Mouse (Mus musculus): ENCODE measurements around the gene Cpb1. TPM values are rescaled to one million over a fixed set of nuclear protein-coding genes. Genes with fewer than 3 reads are reported as not detected.

Gene Cpb1
- total RNA-seq, 1 experiment = not detected

- in situ Hi-C loops (cut with MboI; ENCODE audit: low sequenced_read_pairs in 2 of 2, unreplicated experiment in 2 of 2) = no loop called here
- Histone ChIP-seq H3K9me3 (ENCODE audit: control insufficient read depth, insufficient read depth, low read depth, low read length) (no peaks in the 10 kb centered on the region), H3K36me3 (ENCODE audit: control insufficient read depth, insufficient read depth, low read length, poor library complexity, severe bottlenecking) (no peaks in the 10 kb centered on the region), H3K9ac (ENCODE audit: insufficient read depth, low read depth, low read length, poor library complexity, severe bottlenecking) (no peak within 1 kb of the TSS), H3K4me3 (ENCODE audit: insufficient read depth in 1 of 2, low read depth in 1 of 2, low read length in 2 of 2, poor library complexity in 1 of 2, severe bottlenecking in 1 of 2) (no peak within 1 kb of the TSS), H3K4me1 (ENCODE audit: control insufficient read depth in 2 of 2, insufficient read depth in 2 of 2, low read length in 2 of 2, poor library complexity in 1 of 2) (no peaks in the 10 kb centered on the region), H3K27ac (ENCODE audit: insufficient read depth, low read depth, low read length, poor library complexity, severe bottlenecking) (no peak within 1 kb of the TSS)
- no peak for TF ChIP-seq CHD2 (IDR thresholded peaks at IDR 0.05; ENCODE audit: low read depth, low read length)
- no peak for TF ChIP-seq HCFC1 (IDR thresholded peaks at IDR 0.05; ENCODE audit: borderline replicate concordance, insufficient read depth, low read length)
- no peak for TF ChIP-seq ZNF384 (IDR thresholded peaks at IDR 0.05; ENCODE audit: low read depth, low read length)
- no peak for TF ChIP-seq ZC3H11A (IDR thresholded peaks at IDR 0.05; ENCODE audit: borderline replicate concordance, low read depth, low read length)
- TF ChIP-seq MAFK (IDR thresholded peaks at IDR 0.05; ENCODE audit: insufficient read depth, low read depth, low read length) = no peak
- DNase-seq (ENCODE audit: low read depth, low spot score) = no peak
These were observed 33.5 kb downstream of the Cpb1 start, which contains the start of gene Cpa3 for GRCm38 (mm10) chr3:20242050-20242449. Gene Cpa3, minus strand, starts transcription at chr3:20242181.

- no peaks in the 10 kb centered on the region for H3K4me1 ChIP-seq (ENCODE audit: control insufficient read depth in 2 of 2, insufficient read depth in 2 of 2, low read length in 2 of 2, poor library complexity in 1 of 2)
- no peak for DNase-seq (ENCODE audit: low read depth, low spot score)
- TF ChIP-seq HCFC1 (IDR thresholded peaks at IDR 0.05; ENCODE audit: borderline replicate concordance, insufficient read depth, low read length) (no peak), ZNF384 (IDR thresholded peaks at IDR 0.05; ENCODE audit: low read depth, low read length) (no peak), CHD2 (IDR thresholded peaks at IDR 0.05; ENCODE audit: low read depth, low read length) (no peak), ZC3H11A (IDR thresholded peaks at IDR 0.05; ENCODE audit: borderline replicate concordance, low read depth, low read length) (no peak), MAFK (IDR thresholded peaks at IDR 0.05; ENCODE audit: insufficient read depth, low read depth, low read length) (no peak)
- no peak overlapping the region for H3K27ac ChIP-seq (ENCODE audit: insufficient read depth, low read depth, low read length, poor library complexity, severe bottlenecking)
- H3K9ac ChIP-seq (ENCODE audit: insufficient read depth, low read depth, low read length, poor library complexity, severe bottlenecking) = no peak overlapping the region
- no peaks in the 10 kb centered on the region for H3K9me3 ChIP-seq (ENCODE audit: control insufficient read depth, insufficient read depth, low read depth, low read length)
- in situ Hi-C loops (cut with MboI; ENCODE audit: low sequenced_read_pairs in 2 of 2, unreplicated experiment in 2 of 2) = no loop called here
- H3K36me3 ChIP-seq (ENCODE audit: control insufficient read depth, insufficient read depth, low read length, poor library complexity, severe bottlenecking) = no peaks in the 10 kb centered on the region
- H3K4me3 ChIP-seq (ENCODE audit: insufficient read depth in 1 of 2, low read depth in 1 of 2, low read length in 2 of 2, poor library complexity in 1 of 2, severe bottlenecking in 1 of 2) = no peak overlapping the region
These were observed 35.8 kb downstream of the Cpb1 start for GRCm38 (mm10) chr3:20239741-20240140.

- no peak overlapping the region for H3K9ac ChIP-seq (ENCODE audit: insufficient read depth, low read depth, low read length, poor library complexity, severe bottlenecking)
- H3K4me1 ChIP-seq (ENCODE audit: control insufficient read depth in 2 of 2, insufficient read depth in 2 of 2, low read length in 2 of 2, poor library complexity in 1 of 2) = no peaks in the 10 kb centered on the region
- no peak for TF ChIP-seq ZNF384 (IDR thresholded peaks at IDR 0.05; ENCODE audit: low read depth, low read length)
- no peak for TF ChIP-seq MAFK (IDR thresholded peaks at IDR 0.05; ENCODE audit: insufficient read depth, low read depth, low read length)
- no peak for TF ChIP-seq ZC3H11A (IDR thresholded peaks at IDR 0.05; ENCODE audit: borderline replicate concordance, low read depth, low read length)
- no peak for TF ChIP-seq HCFC1 (IDR thresholded peaks at IDR 0.05; ENCODE audit: borderline replicate concordance, insufficient read depth, low read length)
- no peak for TF ChIP-seq CHD2 (IDR thresholded peaks at IDR 0.05; ENCODE audit: low read depth, low read length)
- no peak for DNase-seq (ENCODE audit: low read depth, low spot score)
- in situ Hi-C loops (cut with MboI; ENCODE audit: low sequenced_read_pairs in 2 of 2, unreplicated experiment in 2 of 2) = no loop called here
- no peak overlapping the region for H3K4me3 ChIP-seq (ENCODE audit: insufficient read depth in 1 of 2, low read depth in 1 of 2, low read length in 2 of 2, poor library complexity in 1 of 2, severe bottlenecking in 1 of 2)
- H3K9me3 ChIP-seq (ENCODE audit: control insufficient read depth, insufficient read depth, low read depth, low read length) = no peaks in the 10 kb centered on the region
- H3K36me3 ChIP-seq (ENCODE audit: control insufficient read depth, insufficient read depth, low read length, poor library complexity, severe bottlenecking) = no peaks in the 10 kb centered on the region
- H3K27ac ChIP-seq (ENCODE audit: insufficient read depth, low read depth, low read length, poor library complexity, severe bottlenecking) = no peak overlapping the region
These were observed 38.6 kb downstream of the Cpb1 start for GRCm38 (mm10) chr3:20236965-20237364.

DNA sequence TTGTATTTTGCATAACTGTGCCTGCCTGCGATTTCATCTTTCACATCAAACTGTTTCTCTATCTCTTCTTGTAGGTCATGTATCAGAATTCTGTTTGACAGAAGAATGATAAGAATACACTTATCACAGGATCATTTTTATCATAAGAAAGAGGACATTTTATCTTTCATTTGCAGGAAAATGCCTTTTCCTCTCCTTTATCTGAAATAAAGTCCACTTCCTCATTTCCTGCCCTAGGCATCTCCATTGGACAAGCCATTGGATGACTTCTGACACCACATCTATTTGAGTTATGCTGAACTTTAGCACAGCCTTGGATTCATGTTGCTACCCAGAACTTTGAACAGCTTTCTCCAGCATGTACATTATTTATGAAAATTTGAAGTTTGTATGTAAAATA is 46.5 kb downstream of the Cpb1 start:
- no peak overlapping the region for H3K4me3 ChIP-seq (ENCODE audit: insufficient read depth in 1 of 2, low read depth in 1 of 2, low read length in 2 of 2, poor library complexity in 1 of 2, severe bottlenecking in 1 of 2)
- DNase-seq (ENCODE audit: low read depth, low spot score) = no peak
- H3K9me3 ChIP-seq (ENCODE audit: control insufficient read depth, insufficient read depth, low read depth, low read length) = no peaks in the 10 kb centered on the region
- TF ChIP-seq MAFK (IDR thresholded peaks at IDR 0.05; ENCODE audit: insufficient read depth, low read depth, low read length) (no peak), ZNF384 (IDR thresholded peaks at IDR 0.05; ENCODE audit: low read depth, low read length) (no peak), HCFC1 (IDR thresholded peaks at IDR 0.05; ENCODE audit: borderline replicate concordance, insufficient read depth, low read length) (no peak), ZC3H11A (IDR thresholded peaks at IDR 0.05; ENCODE audit: borderline replicate concordance, low read depth, low read length) (no peak), CHD2 (IDR thresholded peaks at IDR 0.05; ENCODE audit: low read depth, low read length) (no peak)
- no peak overlapping the region for H3K27ac ChIP-seq (ENCODE audit: insufficient read depth, low read depth, low read length, poor library complexity, severe bottlenecking)
- in situ Hi-C loops (cut with MboI; ENCODE audit: low sequenced_read_pairs in 2 of 2, unreplicated experiment in 2 of 2) = no loop called here
- H3K9ac ChIP-seq (ENCODE audit: insufficient read depth, low read depth, low read length, poor library complexity, severe bottlenecking) = no peak overlapping the region
- no peaks in the 10 kb centered on the region for H3K4me1 ChIP-seq (ENCODE audit: control insufficient read depth in 2 of 2, insufficient read depth in 2 of 2, low read length in 2 of 2, poor library complexity in 1 of 2)
- no peaks in the 10 kb centered on the region for H3K36me3 ChIP-seq (ENCODE audit: control insufficient read depth, insufficient read depth, low read length, poor library complexity, severe bottlenecking)

DNA sequence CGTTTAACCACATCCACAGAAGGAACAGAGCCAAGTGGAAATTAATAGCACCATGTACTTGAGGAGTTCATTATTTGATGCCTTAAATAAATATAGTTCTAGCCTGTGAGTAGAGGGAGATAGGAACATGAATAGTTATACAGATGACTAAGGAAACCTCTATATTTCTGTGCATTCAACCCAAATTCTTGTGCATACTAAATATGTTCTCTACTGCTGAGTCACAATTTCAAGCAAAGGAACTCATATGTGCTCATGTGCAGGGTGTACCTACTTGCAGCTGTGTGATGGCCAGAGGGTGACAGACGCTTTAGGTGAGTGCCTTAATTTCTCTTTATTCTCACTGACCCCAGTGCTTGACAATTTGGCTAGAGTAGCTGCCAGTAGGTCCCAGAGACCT is 50.1 kb downstream of the Cpb1 start:
- Histone ChIP-seq H3K36me3 (ENCODE audit: control insufficient read depth, insufficient read depth, low read length, poor library complexity, severe bottlenecking) (no peaks in the 10 kb centered on the region), H3K9me3 (ENCODE audit: control insufficient read depth, insufficient read depth, low read depth, low read length) (no peaks in the 10 kb centered on the region), H3K27ac (ENCODE audit: insufficient read depth, low read depth, low read length, poor library complexity, severe bottlenecking) (no peak overlapping the region), H3K4me3 (ENCODE audit: insufficient read depth in 1 of 2, low read depth in 1 of 2, low read length in 2 of 2, poor library complexity in 1 of 2, severe bottlenecking in 1 of 2) (no peak overlapping the region), H3K4me1 (ENCODE audit: control insufficient read depth in 2 of 2, insufficient read depth in 2 of 2, low read length in 2 of 2, poor library complexity in 1 of 2) (no peaks in the 10 kb centered on the region), H3K9ac (ENCODE audit: insufficient read depth, low read depth, low read length, poor library complexity, severe bottlenecking) (no peak overlapping the region)
- no peak for DNase-seq (ENCODE audit: low read depth, low spot score)
- in situ Hi-C loops (cut with MboI; ENCODE audit: low sequenced_read_pairs in 2 of 2, unreplicated experiment in 2 of 2) = no loop called here
- TF ChIP-seq HCFC1 (IDR thresholded peaks at IDR 0.05; ENCODE audit: borderline replicate concordance, insufficient read depth, low read length) (no peak), ZNF384 (IDR thresholded peaks at IDR 0.05; ENCODE audit: low read depth, low read length) (no peak), MAFK (IDR thresholded peaks at IDR 0.05; ENCODE audit: insufficient read depth, low read depth, low read length) (no peak), ZC3H11A (IDR thresholded peaks at IDR 0.05; ENCODE audit: borderline replicate concordance, low read depth, low read length) (no peak), CHD2 (IDR thresholded peaks at IDR 0.05; ENCODE audit: low read depth, low read length) (no peak)
